Mouse (Mus musculus) C2C12 (cell line): ENCODE measurements around the gene B4galt1. TPM values are rescaled to one million over a fixed set of nuclear protein-coding genes. Genes with fewer than 3 reads are reported as not detected.

ENCODE experiments used
- H3K27me3 ChIP-seq: one replicate; pipeline ENCODE4 v1.6.1; 2011; ENCODE audit not compliant: control insufficient read depth, insufficient read depth, insufficient read length
- H3K36me3 ChIP-seq: one replicate; pipeline ENCODE4 v1.6.1; 2011; ENCODE audit not compliant: control insufficient read depth, insufficient read depth
- H3K4me3 ChIP-seq: one replicate; pipeline ENCODE4 v1.5.1; 2011; ENCODE audit warnings: mild to moderate bottlenecking, control low read depth; ENCODE audit not compliant: poor library complexity, insufficient read depth, severe bottlenecking
- H3K79me2 ChIP-seq: one replicate; pipeline ENCODE4 v1.6.1; 2011; ENCODE audit not compliant: control insufficient read depth, insufficient read depth
- H3K79me3 ChIP-seq: one replicate; pipeline ENCODE4 v1.6.1; 2011; ENCODE audit warnings: low read depth, control low read depth
- H3ac ChIP-seq: one replicate; pipeline ENCODE3; 2011; ENCODE audit warnings: low read depth; ENCODE audit not compliant: control insufficient read depth, insufficient read length
- CEBPB ChIP-seq: IDR thresholded peaks from one replicate; pipeline ENCODE4 v1.6.1; 2011; ENCODE audit warnings: low read depth, mild to moderate bottlenecking, control low read depth, moderate library complexity
- CTCF ChIP-seq: IDR thresholded peaks from one replicate; pipeline ENCODE4 v1.5.1; 2011; ENCODE audit not compliant: control insufficient read depth, insufficient read depth, insufficient read length
- FOSL1 ChIP-seq: IDR thresholded peaks from one replicate; pipeline ENCODE4 v1.8.0; 2011; ENCODE audit warnings: mild to moderate bottlenecking, low read length; ENCODE audit not compliant: poor library complexity, insufficient read depth, severe bottlenecking
- MAX ChIP-seq: IDR thresholded peaks from one replicate; pipeline ENCODE4 v1.6.1; 2011; ENCODE audit warnings: mild to moderate bottlenecking, control low read depth
- MYOD1 ChIP-seq: IDR thresholded peaks from one replicate; pipeline ENCODE4 v1.6.1; 2011; ENCODE audit warnings: low read depth; ENCODE audit not compliant: control insufficient read depth, insufficient read length
- MYOG ChIP-seq: IDR thresholded peaks from one replicate; pipeline ENCODE4 v1.6.1; 2011; ENCODE audit not compliant: control insufficient read depth, insufficient read length; ENCODE audit errors: extremely low read depth
- USF1 ChIP-seq: IDR thresholded peaks from one replicate; pipeline ENCODE4 v1.6.1; 2011; ENCODE audit warnings: low read depth, mild to moderate bottlenecking, control low read depth, moderate library complexity
- long read RNA-seq, 2 experiments: library from polyadenylated mRNA; unstranded; transcript quantifications; one replicate each; pipeline ENCODE4 v2.0.0; 2019 to 2020
- polyA plus RNA-seq: library from polyadenylated mRNA; unstranded; fragments of >200 nt; fragmentation: generic; extraction: Trizol; gene quantifications from one replicate; pipeline ENCODE4 v1.2.1, GENCODE M21; 2012; ENCODE audit warnings: missing spikeins

Gene B4galt1
- polyA plus RNA-seq: 42.2 TPM
- long read RNA-seq, experiment 1, transcript B4galt1-201 (6 exons, 3,983 nt): major isoform, 20 of 115 reads
- long read RNA-seq, experiment 1, partial matches to known transcripts: 3 of 115 reads
- long read RNA-seq, experiment 1, other reads (novel, unspliced or antisense): 92 of 115 reads
- long read RNA-seq, experiment 2, transcript B4galt1-201 (6 exons, 3,983 nt): major isoform, 162 of 178 reads
- long read RNA-seq, experiment 2, partial matches to known transcripts: 3 of 178 reads
- long read RNA-seq, experiment 2, other reads (novel, unspliced or antisense): 13 of 178 reads

DNA sequence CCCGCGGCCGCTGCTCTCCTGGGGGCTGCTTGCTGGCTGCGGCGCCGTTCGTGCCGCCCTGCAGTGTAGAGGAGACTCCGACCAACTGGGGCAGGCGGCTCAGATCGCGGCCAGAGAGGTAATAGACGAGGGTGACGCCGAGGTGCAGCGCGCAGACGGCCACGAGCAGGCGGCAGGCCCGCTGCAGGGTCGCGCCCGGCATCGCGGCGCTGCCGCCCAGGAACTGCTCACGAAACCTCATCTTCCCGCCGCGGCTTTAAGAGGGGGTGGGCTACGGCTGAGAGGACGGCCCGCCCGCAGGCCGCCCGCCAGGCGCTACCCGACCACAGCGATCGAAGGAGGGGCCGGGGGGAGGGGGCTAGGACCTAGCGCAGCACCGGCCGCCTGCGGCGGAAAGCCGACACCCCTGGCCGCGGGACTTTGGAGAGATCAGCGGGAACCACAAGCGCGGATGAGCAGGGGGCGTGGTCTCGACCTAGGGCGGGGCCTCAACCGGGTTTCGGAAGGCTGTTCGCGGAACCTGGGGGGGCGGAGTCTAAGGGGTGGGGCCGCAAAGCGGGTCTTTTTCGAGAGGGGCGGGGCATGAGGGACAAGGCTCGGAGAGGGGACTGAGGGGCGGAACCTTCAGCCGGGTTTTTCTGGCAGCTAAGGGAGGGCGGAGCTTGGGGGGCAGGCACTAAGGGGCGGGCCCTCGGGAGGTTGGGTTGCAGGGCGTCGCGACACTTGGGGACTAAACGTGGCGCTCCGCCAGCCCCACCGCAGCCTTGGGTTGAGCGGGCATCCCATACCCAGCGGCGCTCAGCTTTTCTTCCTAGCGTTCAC, at the start of gene B4galt1:
Gene B4galt1 (minus strand): TSS at position 441 of the 822 bp plus-strand sequence.
- TF ChIP-seq MAX (peak; percentile 12), FOSL1 (no peak)
- Histone ChIP-seq H3K79me2 (peaks cover 48% of the 10 kb centered on the region), H3K79me3 (peaks cover 45% of the 10 kb centered on the region), H3ac (peak within 1 kb of the TSS; percentile 84), H3K27me3 (no peaks in the 10 kb centered on the region), H3K4me3 (peak within 1 kb of the TSS; percentile 69), H3K36me3 (no peaks in the 10 kb centered on the region)

DNA sequence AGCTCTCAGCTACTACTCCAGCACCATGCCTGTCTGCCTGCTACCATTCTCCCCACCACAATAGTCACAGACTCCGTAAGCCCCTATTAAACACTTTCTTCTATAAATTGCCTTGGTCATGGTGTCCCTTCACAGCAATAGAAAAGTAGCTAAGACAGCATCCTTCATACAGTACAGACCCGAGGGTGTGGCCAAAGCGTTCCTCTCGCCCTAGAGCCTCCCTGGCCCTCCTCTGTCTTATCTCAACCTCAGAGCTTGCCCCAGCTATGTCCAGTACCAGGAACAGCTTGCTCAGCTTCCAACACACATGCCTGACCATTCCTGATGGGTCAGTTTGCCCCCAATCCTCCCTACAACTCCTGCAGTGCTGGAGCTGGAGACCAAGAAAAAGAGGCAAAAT, 46.8 kb upstream of the B4galt1 start:
- TF ChIP-seq FOSL1 (no peak), MAX (no peak), MYOD1 (no peak), MYOG (no peak), CEBPB (no peak), USF1 (no peak)
- H3K79me3 ChIP-seq: no peaks in the 10 kb centered on the region
- no peaks in the 10 kb centered on the region for H3K79me2 ChIP-seq
- no peak overlapping the region for H3ac ChIP-seq
- no peaks in the 10 kb centered on the region for H3K27me3 ChIP-seq
- H3K36me3 ChIP-seq: no peaks in the 10 kb centered on the region
- no peak overlapping the region for H3K4me3 ChIP-seq

GRCm38 (mm10) chr4:40900071-40900470, 46.3 kb upstream of the B4galt1 start:
- Histone ChIP-seq H3K79me3 (no peaks in the 10 kb centered on the region), H3K79me2 (no peaks in the 10 kb centered on the region), H3K36me3 (no peaks in the 10 kb centered on the region), H3ac (no peak overlapping the region), H3K27me3 (no peaks in the 10 kb centered on the region), H3K4me3 (no peak overlapping the region)
- TF ChIP-seq MYOG: no peak
- TF ChIP-seq MYOD1: no peak

DNA sequence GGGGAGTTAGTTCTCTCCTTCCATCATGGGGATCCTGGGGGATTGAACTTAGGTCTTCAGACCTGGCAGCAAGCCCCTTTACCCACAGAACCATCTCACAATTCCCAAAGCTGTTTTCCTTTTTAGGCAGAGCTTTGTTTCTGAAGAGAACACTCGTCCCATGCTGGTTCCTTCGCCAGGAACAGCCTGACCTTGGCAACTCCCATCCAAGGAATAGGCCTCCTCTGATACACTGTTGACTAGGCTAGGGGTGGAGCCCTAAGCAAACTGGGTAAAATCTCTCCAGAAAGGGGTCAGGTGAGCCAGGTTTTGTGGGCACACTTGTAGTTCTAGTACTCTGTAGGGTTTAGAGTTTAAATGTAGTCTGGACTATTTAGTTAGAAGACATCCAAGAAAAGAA, 45.5 kb upstream of the B4galt1 start:
- H3ac ChIP-seq: no peak overlapping the region
- no peaks in the 10 kb centered on the region for H3K36me3 ChIP-seq
- no peak for TF ChIP-seq USF1
- TF ChIP-seq MYOD1: no peak
- no peak for TF ChIP-seq CEBPB
- TF ChIP-seq MAX: no peak
- TF ChIP-seq CTCF: no peak
- no peak for TF ChIP-seq FOSL1
- TF ChIP-seq MYOG: no peak

DNA sequence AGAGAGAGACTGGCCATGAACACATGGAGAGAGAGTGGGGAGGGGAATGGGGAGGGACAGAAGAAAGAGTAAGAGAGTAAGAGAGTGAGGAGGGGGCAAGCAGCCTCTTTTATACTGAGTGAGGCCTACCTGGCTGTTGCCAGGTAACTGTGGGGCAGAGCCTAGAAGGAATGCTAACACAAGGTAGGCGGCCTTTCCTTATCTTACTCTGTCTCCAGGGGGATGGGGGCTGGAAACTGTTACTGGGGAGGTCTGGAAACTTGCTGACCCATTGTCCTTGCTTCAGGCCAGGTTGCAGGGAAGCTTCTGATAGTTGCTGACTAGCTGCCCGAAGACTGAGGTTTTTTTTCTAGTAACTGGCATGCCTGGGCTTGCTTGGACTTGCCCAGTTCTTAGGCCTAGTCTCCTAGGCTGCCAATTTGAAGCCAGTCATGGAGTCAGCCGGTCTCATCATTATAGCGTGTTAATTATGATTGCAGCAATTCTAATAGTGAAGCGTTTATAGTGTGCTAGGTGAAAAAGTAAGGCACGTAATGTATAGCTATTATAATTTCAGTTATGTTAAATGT, 44.8 kb upstream of the B4galt1 start:
- no peaks in the 10 kb centered on the region for H3K79me3 ChIP-seq
- H3K79me2 ChIP-seq: no peaks in the 10 kb centered on the region
- H3K27me3 ChIP-seq: no peaks in the 10 kb centered on the region
- no peaks in the 10 kb centered on the region for H3K36me3 ChIP-seq
- TF ChIP-seq CEBPB: no peak
- TF ChIP-seq MYOG: no peak
- no peak for TF ChIP-seq USF1
- no peak for TF ChIP-seq FOSL1
- no peak for TF ChIP-seq MAX
- TF ChIP-seq MYOD1: no peak
- TF ChIP-seq CTCF: no peak
- H3ac ChIP-seq: no peak overlapping the region
- H3K4me3 ChIP-seq: no peak overlapping the region

More for the DNA sequence above, 45.5 kb upstream of the B4galt1 start:
- H3K27me3 ChIP-seq: no peaks in the 10 kb centered on the region
- no peaks in the 10 kb centered on the region for H3K79me3 ChIP-seq
- no peak overlapping the region for H3K4me3 ChIP-seq
- no peaks in the 10 kb centered on the region for H3K79me2 ChIP-seq

GRCm38 (mm10) chr4:40895646-40896045, 41.8 kb upstream of the B4galt1 start:
- TF ChIP-seq FOSL1 (no peak), MYOD1 (no peak), MYOG (no peak), USF1 (no peak), CTCF (no peak), CEBPB (no peak), MAX (no peak)
- no peaks in the 10 kb centered on the region for H3K36me3 ChIP-seq
- H3K79me3 ChIP-seq: no peaks in the 10 kb centered on the region
- no peak overlapping the region for H3ac ChIP-seq
- no peaks in the 10 kb centered on the region for H3K79me2 ChIP-seq
- H3K27me3 ChIP-seq: no peaks in the 10 kb centered on the region
- H3K4me3 ChIP-seq: no peak overlapping the region
